Mouse (Mus musculus) small intestine, adult 2 months (tissue): ENCODE results near the gene Sec22c. TPM values are rescaled to one million over a fixed set of nuclear protein-coding genes. Genes with fewer than 3 reads are reported as not detected.
A peak's percentile ranks its signal among the peaks of the same experiment; 100 is the strongest.

Experiments
- H3K27ac ChIP-seq: fragments of 200-500 bp; 2 replicates; pipeline ENCODE4 v1.5.1; 2012; ENCODE audit warnings: low read depth, low read length, control low read depth, inconsistent platforms; ENCODE audit not compliant: insufficient read depth
- H3K27me3 ChIP-seq: fragments of 200-500 bp; 2 replicates; pipeline ENCODE4 v1.6.1; 2012; ENCODE audit warnings: mild to moderate bottlenecking, moderate library complexity, low read length, inconsistent platforms; ENCODE audit not compliant: control insufficient read depth, insufficient read depth
- H3K36me3 ChIP-seq: fragments of 200-500 bp; 2 replicates; pipeline ENCODE4 v1.6.1; 2012; ENCODE audit warnings: mild to moderate bottlenecking, low read length, control low read depth, inconsistent platforms; ENCODE audit not compliant: control insufficient read depth, insufficient read depth
- H3K4me1 ChIP-seq: fragments of 200-500 bp; 2 replicates; pipeline ENCODE4 v1.6.1; 2012; ENCODE audit warnings: low read length, inconsistent platforms, mixed read lengths; ENCODE audit not compliant: control insufficient read depth, insufficient read depth, insufficient read length
- H3K4me3 ChIP-seq: fragments of 200-500 bp; 2 replicates; pipeline ENCODE4 v1.5.1; 2012; ENCODE audit warnings: low read depth, mild to moderate bottlenecking, control low read depth, inconsistent platforms, low read length, moderate library complexity
- CTCF ChIP-seq: fragments of 200-500 bp; IDR thresholded peaks from 2 replicates; pipeline ENCODE4 v1.5.1; 2012; ENCODE audit warnings: low read depth, mild to moderate bottlenecking, control low read depth, inconsistent platforms, low read length, moderate library complexity, mixed read lengths; ENCODE audit not compliant: insufficient replicate concordance, insufficient read length; ENCODE audit errors: extremely low read depth
- POLR2A ChIP-seq: fragments of 200-500 bp; IDR thresholded peaks from 2 replicates; pipeline ENCODE4 v1.6.1; 2012; ENCODE audit warnings: low read depth, mild to moderate bottlenecking, control low read depth, inconsistent platforms, low read length, moderate library complexity
- WGBS: fragments of 180-500 bp; shearing (Covaris S2); methylation state at CpG from one replicate; pipeline ENCODE4 v1.1.7; 2018; 5-methylcytosine and 5-hydroxymethylcytosine counted together
- polyA plus RNA-seq: library from polyadenylated mRNA; depleted of rRNA; stranded (reverse); fragments of >200 nt; gene quantifications from 2 replicates; pipeline ENCODE4 v1.2.3, GENCODE M21; 2012

The Sec22c gene
- polyA plus RNA-seq, 1 experiment = 27.0 TPM

- Histone ChIP-seq H3K27ac (no peak overlapping the region), H3K27me3 (no peaks in the 10 kb centered on the region), H3K4me3 (no peak overlapping the region), H3K4me1 (peaks cover 10% of the 10 kb centered on the region; the same call in 1 of the 2 replicates), H3K36me3 (peaks cover 3% of the 10 kb centered on the region)
- 73% methylated on average over 7 of the region's 7 CpGs for WGBS
- no peak for TF ChIP-seq POLR2A
- TF ChIP-seq CTCF = no peak
Observed at GRCm38 (mm10) chr9:121708506-121709486, 3.5 kb upstream of the Sec22c start.

GRCm38 (mm10) chr9:121707801-121708200, 2.5 kb upstream of the Sec22c start:
- no peak for TF ChIP-seq CTCF
- no peak for TF ChIP-seq POLR2A

GRCm38 (mm10) chr9:121706029-121706675, 862 bp upstream of the Sec22c start:
- Histone ChIP-seq H3K4me3 (no peak overlapping the region), H3K4me1 (peaks cover 10% of the 10 kb centered on the region; the same call in 1 of the 2 replicates), H3K27ac (peak overlapping the region; percentile 93), H3K27me3 (no peaks in the 10 kb centered on the region), H3K36me3 (no peaks in the 10 kb centered on the region)
- WGBS = 84% methylated on average over 6 of the region's 6 CpGs
- TF ChIP-seq CTCF (no peak), POLR2A (no peak)

More at GRCm38 (mm10) chr9:121707801-121708200, 2.5 kb upstream of the Sec22c start:
- H3K27ac ChIP-seq = no peak overlapping the region
- WGBS = 62% methylated on average over 6 of the region's 6 CpGs
- no peaks in the 10 kb centered on the region for H3K27me3 ChIP-seq
- H3K4me3 ChIP-seq = no peak overlapping the region
- H3K4me1 ChIP-seq = peaks cover 10% of the 10 kb centered on the region; the same call in 1 of the 2 replicates
- H3K36me3 ChIP-seq = peaks cover 1% of the 10 kb centered on the region; the same call in 1 of the 2 replicates

GRCm38 (mm10) chr9:121704261-121704645, 1.0 kb downstream of the Sec22c start:
- peaks cover 10% of the 10 kb centered on the region; the same call in 1 of the 2 replicates for H3K4me1 ChIP-seq
- H3K27me3 ChIP-seq = no peaks in the 10 kb centered on the region
- no peak for TF ChIP-seq POLR2A
- no peak for TF ChIP-seq CTCF
- peak overlapping the region; percentile 70 for H3K27ac ChIP-seq
- H3K36me3 ChIP-seq = no peaks in the 10 kb centered on the region
- WGBS = 19% methylated on average over 11 of the region's 11 CpGs
- H3K4me3 ChIP-seq = peak overlapping the region; percentile 83

- H3K4me3 ChIP-seq = no peak overlapping the region
- no peaks in the 10 kb centered on the region for H3K4me1 ChIP-seq
- H3K27ac ChIP-seq = no peak overlapping the region
- peaks cover 5% of the 10 kb centered on the region for H3K36me3 ChIP-seq
- WGBS = 94% methylated on average over 1 of the region's 1 CpGs
- no peaks in the 10 kb centered on the region for H3K27me3 ChIP-seq
- TF ChIP-seq POLR2A = no peak
- TF ChIP-seq CTCF = peak; percentile 100
Observed at GRCm38 (mm10) chr9:121697150-121698049, 7.9 kb downstream of the Sec22c start.

- 91% methylated on average over 9 of the region's 9 CpGs for WGBS
- Histone ChIP-seq H3K36me3 (peaks cover 5% of the 10 kb centered on the region), H3K27me3 (no peaks in the 10 kb centered on the region), H3K27ac (no peak overlapping the region), H3K4me1 (no peaks in the 10 kb centered on the region), H3K4me3 (no peak overlapping the region)
- TF ChIP-seq POLR2A = no peak
- no peak for TF ChIP-seq CTCF
Observed at GRCm38 (mm10) chr9:121696626-121697025, 8.7 kb downstream of the Sec22c start.
